Mouse (Mus musculus): ENCODE data around the gene Hes5. TPM values are rescaled to one million over a fixed set of nuclear protein-coding genes. Genes with fewer than 3 reads are reported as not detected.

The Hes5 gene
- total and polyA plus RNA-seq, 3 experiments, result not detected

GRCm38 (mm10) chr4:154982247-154983120 is 21.8 kb downstream of the Hes5 start:
- Histone ChIP-seq H3K79me2 (ENCODE audit: control insufficient read depth, insufficient read depth, low read length, poor library complexity) (no peaks in the 10 kb centered on the region; the same call in 1 of the 2 replicates), H3K36me3 (ENCODE audit: control insufficient read depth in 1 of 2, insufficient read depth in 2 of 2, low read length in 2 of 2) (no peaks in the 10 kb centered on the region; a peak in 2 of 4 replicates), H3K9ac (ENCODE audit: control insufficient read depth, low read depth, low read length, poor library complexity, severe bottlenecking) (no peak overlapping the region), H3K4me3 (ENCODE audit: control insufficient read depth in 1 of 2, insufficient read depth in 1 of 2, low read depth in 2 of 2, low read length in 2 of 2) (no peak overlapping the region), H3K4me1 (ENCODE audit: control insufficient read depth in 1 of 2, insufficient read depth in 2 of 2, low read length in 2 of 2) (peaks cover 0 to 4% of the 10 kb centered on the region in 2 experiments; a peak in 1 of 4 replicates), H3K27me3 (ENCODE audit: control insufficient read depth in 1 of 2, insufficient read depth in 2 of 2, low read length in 2 of 2) (no peaks in the 10 kb centered on the region), H3K27ac (ENCODE audit: control insufficient read depth, low read depth, low read length) (no peak overlapping the region), H3K9me3 (replicated peaks; ENCODE audit: insufficient read depth, low read length) (no peaks in the 10 kb centered on the region)
- TF ChIP-seq HCFC1 (IDR thresholded peaks at IDR 0.05; ENCODE audit: low read depth, low read length), result no peak
- TF ChIP-seq ZKSCAN1 (IDR thresholded peaks at IDR 0.05; ENCODE audit: low read depth, low read length), result no peak
- 0 out of 4 replicates have a peak, but pooled peaks of 1 of the 2 experiments have one; percentile 15 for TF ChIP-seq POLR2A (IDR thresholded peaks at IDR 0.05; ENCODE audit: control insufficient read depth in 1 of 2, insufficient read depth in 1 of 2, low read depth in 1 of 2, low read length in 2 of 2, poor library complexity in 1 of 2)
- TF ChIP-seq ZNF384 (IDR thresholded peaks at IDR 0.05; ENCODE audit: low read depth, low read length), result peak; percentile 57; the same call in 1 of the 2 replicates
- no peak for TF ChIP-seq ZMIZ1 (IDR thresholded peaks at IDR 0.05; ENCODE audit: low read depth, low read length)
- TF ChIP-seq USF2 (IDR thresholded peaks at IDR 0.05; ENCODE audit: borderline replicate concordance in 1 of 2, insufficient read depth in 1 of 2, low read depth in 1 of 2, low read length in 2 of 2), result no peak
- no peak for TF ChIP-seq GATA1 (IDR thresholded peaks at IDR 0.05; ENCODE audit: low read depth, low read length)
- no peak for TF ChIP-seq UBTF (IDR thresholded peaks at IDR 0.05; ENCODE audit: borderline replicate concordance, insufficient read depth, low read depth, low read length)
- no peak for TF ChIP-seq NELFE (IDR thresholded peaks at IDR 0.05; ENCODE audit: low read depth, low read length)
- no peak for TF ChIP-seq EP300 (IDR thresholded peaks at IDR 0.05; ENCODE audit: low read depth in 1 of 2, low read length in 2 of 2)
- TF ChIP-seq POLR2AphosphoS2 (IDR thresholded peaks at IDR 0.05; ENCODE audit: low read length), result 0 out of 2 replicates have a peak, but pooled peaks have one; percentile 17
- no peak for TF ChIP-seq MAZ (IDR thresholded peaks at IDR 0.05; ENCODE audit: low read depth, low read length)
- no peak for TF ChIP-seq MAFK (IDR thresholded peaks at IDR 0.05; ENCODE audit: borderline replicate concordance, low read depth, low read length)
- TF ChIP-seq MAX (IDR thresholded peaks at IDR 0.05; ENCODE audit: low read length), result no peak
- no peak for TF ChIP-seq RAD21 (IDR thresholded peaks at IDR 0.05; ENCODE audit: low read depth, low read length)
- DNase-seq (ENCODE audit: low read depth, low spot score), result peak; percentile 46

- TF ChIP-seq HCFC1 (IDR thresholded peaks at IDR 0.05; ENCODE audit: low read depth, low read length), result no peak
- no peak for TF ChIP-seq NRF1 (IDR thresholded peaks at IDR 0.05; ENCODE audit: insufficient read depth, low read depth, low read length, poor library complexity, severe bottlenecking)
- no peak for TF ChIP-seq TAL1 (IDR thresholded peaks at IDR 0.05; ENCODE audit: low read length)
- TF ChIP-seq TCF12 (IDR thresholded peaks at IDR 0.05; ENCODE audit: low read depth, low read length), result no peak
- no peak for TF ChIP-seq GABPA (IDR thresholded peaks at IDR 0.05; ENCODE audit: low read depth, low read length)
- TF ChIP-seq RAD21 (IDR thresholded peaks at IDR 0.05; ENCODE audit: low read depth, low read length), result no peak
- no peak for TF ChIP-seq E2F4 (IDR thresholded peaks at IDR 0.05; ENCODE audit: borderline replicate concordance, low read depth, low read length)
- TF ChIP-seq NELFE (IDR thresholded peaks at IDR 0.05; ENCODE audit: low read depth, low read length), result no peak
- no peak for DNase-seq (ENCODE audit: low read depth, low spot score)
- H3K79me2 ChIP-seq (ENCODE audit: control insufficient read depth, insufficient read depth, low read length, poor library complexity), result no peaks in the 10 kb centered on the region; the same call in 1 of the 2 replicates
- H3K27me3 ChIP-seq (ENCODE audit: control insufficient read depth in 1 of 2, insufficient read depth in 2 of 2, low read length in 2 of 2), result no peaks in the 10 kb centered on the region
- no peak overlapping the region for H3K27ac ChIP-seq (ENCODE audit: control insufficient read depth, low read depth, low read length)
- peaks cover 0 to 4% of the 10 kb centered on the region in 2 experiments; a peak in 1 of 4 replicates for H3K4me1 ChIP-seq (ENCODE audit: control insufficient read depth in 1 of 2, insufficient read depth in 2 of 2, low read length in 2 of 2)
- no peaks in the 10 kb centered on the region; a peak in 2 of 4 replicates for H3K36me3 ChIP-seq (ENCODE audit: control insufficient read depth in 1 of 2, insufficient read depth in 2 of 2, low read length in 2 of 2)
- H3K9me3 ChIP-seq (replicated peaks; ENCODE audit: insufficient read depth, low read length), result no peaks in the 10 kb centered on the region
- no peak overlapping the region for H3K4me3 ChIP-seq (ENCODE audit: control insufficient read depth in 1 of 2, insufficient read depth in 1 of 2, low read depth in 2 of 2, low read length in 2 of 2)
- no peak overlapping the region for H3K9ac ChIP-seq (ENCODE audit: control insufficient read depth, low read depth, low read length, poor library complexity, severe bottlenecking)
These were observed 23.0 kb downstream of the Hes5 start for GRCm38 (mm10) chr4:154983767-154984166.

Data from MEL (cell line).